Comparison of ENCODE assay signal across 13 mouse cellular contexts in the genomic region with DNA sequence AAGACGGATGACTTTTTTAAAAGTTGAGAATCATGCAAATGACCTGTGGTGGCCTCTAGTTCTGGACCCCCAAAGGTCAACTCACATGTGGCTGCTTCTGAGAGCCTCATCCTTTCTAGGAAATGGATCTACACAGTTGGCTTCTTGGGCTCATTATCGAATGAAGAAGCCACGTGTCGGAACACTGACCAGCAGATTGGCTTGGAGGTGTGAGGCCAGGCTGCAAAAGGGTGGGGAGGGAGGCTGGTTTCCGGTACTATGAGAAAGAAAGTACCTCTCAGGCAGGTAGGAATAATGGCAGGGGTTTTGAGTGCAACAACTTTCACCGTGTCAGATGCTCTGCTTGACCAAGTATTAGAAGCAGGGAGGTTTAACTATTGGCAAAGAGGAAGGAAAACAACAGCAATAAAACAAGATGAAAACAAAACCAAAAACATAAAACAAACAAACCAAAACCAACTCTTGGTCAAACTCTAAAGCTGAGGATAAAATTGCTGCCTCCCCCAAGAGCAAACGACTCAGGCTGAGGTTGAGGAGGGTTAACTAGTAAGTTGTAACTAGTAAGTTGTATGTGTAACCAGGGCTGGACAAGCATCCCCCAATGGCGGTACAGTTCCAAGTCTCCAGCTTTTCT.
DNase-seq lines count a peak whose midpoint lies in the region; ATAC-seq and TF ChIP-seq lines count a peak whose summit lies in the region.
"Had no signal": no experiment of that assay in that cellular context is flagged by ENCODE, and none has a peak within 500 bp of the region (broad histone marks: within the 10 kb centered on the region; RNA-seq: fewer than 3 reads in every experiment).

No protein-coding gene starts in this region.

- peak overlapping the region; percentile 51; the same call in 1 of the 2 replicates for H3K4me3 ChIP-seq in forebrain, embryonic 10.5 days
- H3K4me3 ChIP-seq in forebrain, postnatal 0 days (ENCODE audit: low read depth, low read length) = no peak overlapping the region
- H3K4me3 ChIP-seq in hindbrain, embryonic 15.5 days = no peak overlapping the region
- H3K4me3 ChIP-seq in hindbrain, embryonic 16.5 days (ENCODE audit: low read length) = no peak overlapping the region
- no peak overlapping the region for H3K4me3 ChIP-seq in liver, postnatal 0 days (ENCODE audit: low read depth, low read length)

- H3K27ac ChIP-seq in forebrain, embryonic 10.5 days = peak overlapping the region; percentile 98
- no peak overlapping the region for H3K27ac ChIP-seq in forebrain, postnatal 0 days (ENCODE audit: low read depth, low read length)
- no peak overlapping the region for H3K27ac ChIP-seq in hindbrain, embryonic 15.5 days (replicated peaks)
- H3K27ac ChIP-seq in hindbrain, embryonic 16.5 days (ENCODE audit: low read depth, low read length) = no peak overlapping the region
- H3K27ac ChIP-seq in liver, postnatal 0 days (ENCODE audit: low read depth) = no peak overlapping the region

- no peaks in the 10 kb centered on the region for H3K36me3 ChIP-seq in forebrain, embryonic 10.5 days (replicated peaks)
- no peaks in the 10 kb centered on the region for H3K36me3 ChIP-seq in forebrain, postnatal 0 days (ENCODE audit: insufficient read depth)
- H3K36me3 ChIP-seq in hindbrain, embryonic 15.5 days = no peaks in the 10 kb centered on the region
- H3K36me3 ChIP-seq in hindbrain, embryonic 16.5 days (ENCODE audit: control insufficient read depth, insufficient read depth, low read length) = no peaks in the 10 kb centered on the region
- H3K36me3 ChIP-seq in liver, postnatal 0 days (replicated peaks; ENCODE audit: insufficient read depth, low read length) = no peaks in the 10 kb centered on the region
- H3K36me3 ChIP-seq: hindbrain, embryonic 13.5 days; limb, embryonic 13.5 days had no signal

- WGBS in forebrain, embryonic 10.5 days = 52% methylated on average over 8 of the region's 8 CpGs
- WGBS in forebrain, postnatal 0 days = 58% methylated on average over 8 of the region's 8 CpGs
- WGBS in hindbrain, embryonic 15.5 days = 57% methylated on average over 8 of the region's 8 CpGs
- 58% methylated on average over 8 of the region's 8 CpGs for WGBS in hindbrain, embryonic 16.5 days
- 37% methylated on average over 8 of the region's 8 CpGs for WGBS in liver, postnatal 0 days (ENCODE audit: insufficient replicate concordance)

- TF ChIP-seq EP300 in liver, postnatal 0 days (IDR thresholded peaks at IDR 0.05; ENCODE audit: low read depth) = no peak

- peaks cover 49% of the 10 kb centered on the region for H3K4me1 ChIP-seq in forebrain, embryonic 10.5 days
- H3K4me1 ChIP-seq in forebrain, postnatal 0 days (ENCODE audit: insufficient read depth) = peaks cover 15% of the 10 kb centered on the region
- peaks cover 25% of the 10 kb centered on the region for H3K4me1 ChIP-seq in hindbrain, embryonic 15.5 days (replicated peaks)
- peaks cover 16% of the 10 kb centered on the region for H3K4me1 ChIP-seq in hindbrain, embryonic 16.5 days (ENCODE audit: control insufficient read depth, insufficient read depth, low read depth, low read length)
- peaks cover 20% of the 10 kb centered on the region for H3K4me1 ChIP-seq in liver, postnatal 0 days (ENCODE audit: insufficient read depth)

- DNase-seq in forebrain, embryonic 10.5 days (ENCODE audit: extremely low spot score, low spot score) = no peak
- no peak for DNase-seq in forebrain, postnatal 0 days
- peak; percentile 42 for DNase-seq in embryo, embryonic 10.5 days (ENCODE audit: low spot score)
- DNase-seq in liver, postnatal 0 days = no peak
- no peak for DNase-seq in right cerebral cortex, adult 2 months (ENCODE audit: low spot score in 2 of 2)
- DNase-seq in cerebellum, adult 9-11 months = no peak
- DNase-seq: adrenal gland, adult 8-10 months; gastrocnemius, postnatal 25 days; kidney, adult 9 months had no signal

- no peak overlapping the region for H3K4me2 ChIP-seq in forebrain, postnatal 0 days (ENCODE audit: low read depth)
- peak overlapping the region; percentile 59; the same call in 1 of the 2 replicates for H3K4me2 ChIP-seq in hindbrain, embryonic 15.5 days
- H3K4me2 ChIP-seq in hindbrain, embryonic 16.5 days (ENCODE audit: low read length) = no peak overlapping the region
- peak overlapping the region; percentile 72 for H3K4me2 ChIP-seq in liver, postnatal 0 days (ENCODE audit: low read depth, low read length)

- no peak for ATAC-seq in forebrain, postnatal 0 days
- no peak for ATAC-seq in hindbrain, embryonic 15.5 days (ENCODE audit: low FRiP score, low read depth)
- ATAC-seq in hindbrain, embryonic 16.5 days = no peak
- no peak for ATAC-seq in liver, postnatal 0 days

- TF ChIP-seq CTCF in forebrain, postnatal 0 days (IDR thresholded peaks at IDR 0.05; ENCODE audit: low read depth) = no peak
- TF ChIP-seq CTCF in liver, postnatal 0 days (IDR thresholded peaks at IDR 0.05; ENCODE audit: low read depth) = no peak

- no peak overlapping the region for H3K9ac ChIP-seq in forebrain, postnatal 0 days
- H3K9ac ChIP-seq in hindbrain, embryonic 15.5 days = no peak overlapping the region
- no peak overlapping the region for H3K9ac ChIP-seq in hindbrain, embryonic 16.5 days (ENCODE audit: low read depth, low read length)
- H3K9ac ChIP-seq in liver, postnatal 0 days (replicated peaks) = no peak overlapping the region

- no peaks in the 10 kb centered on the region for H3K9me3 ChIP-seq in forebrain, embryonic 10.5 days
- H3K9me3 ChIP-seq in forebrain, postnatal 0 days (ENCODE audit: low read length) = no peaks in the 10 kb centered on the region
- no peaks in the 10 kb centered on the region for H3K9me3 ChIP-seq in hindbrain, embryonic 15.5 days
- no peaks in the 10 kb centered on the region for H3K9me3 ChIP-seq in hindbrain, embryonic 16.5 days (ENCODE audit: control insufficient read depth, low read length)
- no peaks in the 10 kb centered on the region for H3K9me3 ChIP-seq in liver, postnatal 0 days (ENCODE audit: low read length)
- H3K9me3 ChIP-seq: hindbrain, embryonic 13.5 days; limb, embryonic 13.5 days had no signal

- no peaks in the 10 kb centered on the region for H3K27me3 ChIP-seq in forebrain, embryonic 10.5 days (ENCODE audit: poor library complexity, severe bottlenecking)
- no peaks in the 10 kb centered on the region for H3K27me3 ChIP-seq in forebrain, postnatal 0 days (ENCODE audit: insufficient read depth, low read length)
- no peaks in the 10 kb centered on the region for H3K27me3 ChIP-seq in hindbrain, embryonic 15.5 days
- H3K27me3 ChIP-seq in hindbrain, embryonic 16.5 days (replicated peaks; ENCODE audit: control insufficient read depth, insufficient read depth, low read length) = no peaks in the 10 kb centered on the region
- no peaks in the 10 kb centered on the region for H3K27me3 ChIP-seq in liver, postnatal 0 days (ENCODE audit: insufficient read depth, low read length)
- H3K27me3 ChIP-seq: limb, embryonic 13.5 days had no signal

Comparison
In these comparisons a context has a peak if more than half of its experiments do, and no peak if none do; other contexts are left out.
1. H3K4me2 ChIP-seq: peak in hindbrain, embryonic 15.5 days (single experiment) and liver, postnatal 0 days (single experiment); none in forebrain, postnatal 0 days (single experiment) and hindbrain, embryonic 16.5 days (single experiment).